Mouse (Mus musculus): ENCODE results near the gene Sult3a2. TPM values are rescaled to one million over a fixed set of nuclear protein-coding genes. Genes with fewer than 3 reads are reported as not detected.

The Sult3a2 gene
- polyA plus RNA-seq, 1 experiment from 2014 or later = not detected

- no peak for ATAC-seq
- Histone ChIP-seq H3K4me1 (no peaks in the 10 kb centered on the region), H3K4me3 (no peak overlapping the region), H3K36me3 (no peaks in the 10 kb centered on the region), H3K9ac (no peak overlapping the region), H3K27me3 (replicated peaks) (no peaks in the 10 kb centered on the region), H3K9me3 (replicated peaks) (no peaks in the 10 kb centered on the region), H3K27ac (no peak overlapping the region), H3K4me2 (no peak overlapping the region)
- WGBS (ENCODE audit: insufficient replicate concordance) = 32% methylated on average over 6 of the region's 6 CpGs
Measured at GRCm38 (mm10) chr10:33723764-33724163, 62.7 kb downstream of the Sult3a2 start.

GRCm38 (mm10) chr10:33721827-33722438, 64.6 kb downstream of the Sult3a2 start:
- Histone ChIP-seq H3K9ac (no peak overlapping the region), H3K4me1 (no peaks in the 10 kb centered on the region), H3K4me2 (no peak overlapping the region), H3K27me3 (replicated peaks) (no peaks in the 10 kb centered on the region), H3K4me3 (no peak overlapping the region), H3K27ac (no peak overlapping the region), H3K9me3 (replicated peaks) (no peaks in the 10 kb centered on the region), H3K36me3 (no peaks in the 10 kb centered on the region)
- 69% methylated on average over 4 of the region's 4 CpGs for WGBS (ENCODE audit: insufficient replicate concordance)
- ATAC-seq = no peak

Other genes with a start within 250 kb of the Sult3a2 start
- 0.12 TPM in 1 of 2 replicates, not detected in the other for gene Clvs2, start 161.9 kb downstream of the Sult3a2 start, polyA plus RNA-seq (2016; fragmentation: Nextera tagmentation; extraction: Ambion mirVana)
- gene Sult3a1, start 71.0 kb upstream of the Sult3a2 start, polyA plus RNA-seq (2016; fragmentation: Nextera tagmentation; extraction: Ambion mirVana) = not detected in 2 replicates
- not detected in 2 replicates for gene Rsph4a, start 118.4 kb upstream of the Sult3a2 start, polyA plus RNA-seq (2016; fragmentation: Nextera tagmentation; extraction: Ambion mirVana)
- 9.6 and 10.4 TPM in 2 replicates for gene Zup1, start 164.6 kb upstream of the Sult3a2 start, polyA plus RNA-seq (2016; fragmentation: Nextera tagmentation; extraction: Ambion mirVana)
- gene Rwdd1, start 232.9 kb upstream of the Sult3a2 start, polyA plus RNA-seq (2016; fragmentation: Nextera tagmentation; extraction: Ambion mirVana) = 79.2 and 80.7 TPM in 2 replicates